Mouse (Mus musculus): ENCODE results near the gene Fnbp1. TPM values are rescaled to one million over a fixed set of nuclear protein-coding genes. Genes with fewer than 3 reads are reported as not detected.
A peak's percentile ranks its signal among the peaks of the same experiment; 100 is the strongest.

The Fnbp1 gene
- polyA plus RNA-seq, 1 experiment from 2014 or later, result 19.4 TPM

GRCm38 (mm10) chr2:31140772-31141073, 1.1 kb downstream of the Fnbp1 start:
- no peaks in the 10 kb centered on the region for H3K36me3 ChIP-seq (ENCODE audit: insufficient read depth, low read length)
- WGBS, result 4% methylated on average over 10 of the region's 10 CpGs
- H3K4me3 ChIP-seq (ENCODE audit: low read length), result peak overlapping the region; percentile 73
- no peaks in the 10 kb centered on the region for H3K27me3 ChIP-seq (ENCODE audit: insufficient read depth, low read length)
- H3K9ac ChIP-seq (replicated peaks; ENCODE audit: low read length), result peak overlapping the region; percentile 91
- H3K9me3 ChIP-seq (ENCODE audit: low read length), result no peaks in the 10 kb centered on the region
- H3K27ac ChIP-seq (ENCODE audit: low read length), result no peak overlapping the region
- peak overlapping the region; percentile 90 for H3K4me2 ChIP-seq (replicated peaks; ENCODE audit: low read depth, low read length)
- H3K4me1 ChIP-seq (ENCODE audit: insufficient read depth, low read length), result peaks cover 33% of the 10 kb centered on the region
- no peak for ATAC-seq (ENCODE audit: low FRiP score, low TSS enrichment)

- Histone ChIP-seq H3K9ac (replicated peaks; ENCODE audit: low read length) (peak overlapping the region; percentile 91), H3K27ac (ENCODE audit: low read length) (no peak overlapping the region), H3K4me3 (ENCODE audit: low read length) (peak overlapping the region; percentile 73), H3K27me3 (ENCODE audit: insufficient read depth, low read length) (no peaks in the 10 kb centered on the region), H3K4me1 (ENCODE audit: insufficient read depth, low read length) (peaks cover 34% of the 10 kb centered on the region), H3K36me3 (ENCODE audit: insufficient read depth, low read length) (no peaks in the 10 kb centered on the region), H3K9me3 (ENCODE audit: low read length) (no peaks in the 10 kb centered on the region), H3K4me2 (replicated peaks; ENCODE audit: low read depth, low read length) (peak overlapping the region; percentile 90)
- no peak for ATAC-seq (ENCODE audit: low FRiP score, low TSS enrichment)
- WGBS, result 73% methylated on average over 12 of the region's 12 CpGs
These were observed 1.6 kb downstream of the Fnbp1 start for GRCm38 (mm10) chr2:31139991-31140771.

GRCm38 (mm10) chr2:31139174-31139632, 2.6 kb downstream of the Fnbp1 start:
- H3K4me1 ChIP-seq (ENCODE audit: insufficient read depth, low read length), result peaks cover 40% of the 10 kb centered on the region
- H3K9ac ChIP-seq (replicated peaks; ENCODE audit: low read length), result no peak overlapping the region
- no peaks in the 10 kb centered on the region for H3K27me3 ChIP-seq (ENCODE audit: insufficient read depth, low read length)
- no peak overlapping the region for H3K27ac ChIP-seq (ENCODE audit: low read length)
- no peaks in the 10 kb centered on the region for H3K36me3 ChIP-seq (ENCODE audit: insufficient read depth, low read length)
- H3K4me2 ChIP-seq (replicated peaks; ENCODE audit: low read depth, low read length), result no peak overlapping the region
- no peak for ATAC-seq (ENCODE audit: low FRiP score, low TSS enrichment)
- 87% methylated on average over 10 of the region's 10 CpGs for WGBS
- H3K4me3 ChIP-seq (ENCODE audit: low read length), result no peak overlapping the region
- H3K9me3 ChIP-seq (ENCODE audit: low read length), result no peaks in the 10 kb centered on the region

- Histone ChIP-seq H3K4me2 (replicated peaks; ENCODE audit: low read depth, low read length) (no peak overlapping the region), H3K27ac (ENCODE audit: low read length) (no peak overlapping the region), H3K27me3 (ENCODE audit: insufficient read depth, low read length) (no peaks in the 10 kb centered on the region), H3K4me3 (ENCODE audit: low read length) (no peak overlapping the region), H3K9ac (replicated peaks; ENCODE audit: low read length) (no peak overlapping the region; the same call in 1 of the 2 replicates), H3K4me1 (ENCODE audit: insufficient read depth, low read length) (peaks cover 38% of the 10 kb centered on the region), H3K36me3 (ENCODE audit: insufficient read depth, low read length) (no peaks in the 10 kb centered on the region), H3K9me3 (ENCODE audit: low read length) (no peaks in the 10 kb centered on the region)
- WGBS, result 73% methylated on average over 14 of the region's 14 CpGs
- ATAC-seq (ENCODE audit: low FRiP score, low TSS enrichment), result no peak
These were observed 4.7 kb downstream of the Fnbp1 start for GRCm38 (mm10) chr2:31137018-31137590.

GRCm38 (mm10) chr2:31136338-31136737, 5.5 kb downstream of the Fnbp1 start:
- H3K36me3 ChIP-seq (ENCODE audit: insufficient read depth, low read length), result no peaks in the 10 kb centered on the region
- H3K9me3 ChIP-seq (ENCODE audit: low read length), result no peaks in the 10 kb centered on the region
- no peak overlapping the region for H3K4me2 ChIP-seq (replicated peaks; ENCODE audit: low read depth, low read length)
- H3K27me3 ChIP-seq (ENCODE audit: insufficient read depth, low read length), result no peaks in the 10 kb centered on the region
- no peak overlapping the region for H3K27ac ChIP-seq (ENCODE audit: low read length)
- H3K4me3 ChIP-seq (ENCODE audit: low read length), result no peak overlapping the region
- no peak for ATAC-seq (ENCODE audit: low FRiP score, low TSS enrichment)
- peaks cover 40% of the 10 kb centered on the region for H3K4me1 ChIP-seq (ENCODE audit: insufficient read depth, low read length)
- WGBS, result 26% methylated on average over 12 of the region's 13 CpGs
- H3K9ac ChIP-seq (replicated peaks; ENCODE audit: low read length), result no peak overlapping the region

- WGBS, result 30% methylated on average over 13 of the region's 13 CpGs
- H3K4me1 ChIP-seq (ENCODE audit: insufficient read depth, low read length), result peaks cover 44% of the 10 kb centered on the region
- H3K9me3 ChIP-seq (ENCODE audit: low read length), result no peaks in the 10 kb centered on the region
- no peak overlapping the region for H3K27ac ChIP-seq (ENCODE audit: low read length)
- H3K27me3 ChIP-seq (ENCODE audit: insufficient read depth, low read length), result no peaks in the 10 kb centered on the region
- H3K36me3 ChIP-seq (ENCODE audit: insufficient read depth, low read length), result no peaks in the 10 kb centered on the region
- no peak overlapping the region for H3K4me2 ChIP-seq (replicated peaks; ENCODE audit: low read depth, low read length)
- ATAC-seq (ENCODE audit: low FRiP score, low TSS enrichment), result no peak; the same call in 1 of the 2 replicates
- no peak overlapping the region for H3K4me3 ChIP-seq (ENCODE audit: low read length)
- no peak overlapping the region for H3K9ac ChIP-seq (replicated peaks; ENCODE audit: low read length)
These were observed 6.3 kb downstream of the Fnbp1 start for GRCm38 (mm10) chr2:31135512-31135931.

GRCm38 (mm10) chr2:31133981-31134380, 7.8 kb downstream of the Fnbp1 start:
- H3K4me2 ChIP-seq (replicated peaks; ENCODE audit: low read depth, low read length), result no peak overlapping the region
- H3K9me3 ChIP-seq (ENCODE audit: low read length), result no peaks in the 10 kb centered on the region
- no peak overlapping the region for H3K9ac ChIP-seq (replicated peaks; ENCODE audit: low read length)
- no peak for ATAC-seq (ENCODE audit: low FRiP score, low TSS enrichment)
- H3K27me3 ChIP-seq (ENCODE audit: insufficient read depth, low read length), result no peaks in the 10 kb centered on the region
- peaks cover 40% of the 10 kb centered on the region for H3K4me1 ChIP-seq (ENCODE audit: insufficient read depth, low read length)
- WGBS, result 57% methylated on average over 3 of the region's 4 CpGs
- H3K36me3 ChIP-seq (ENCODE audit: insufficient read depth, low read length), result no peaks in the 10 kb centered on the region
- H3K27ac ChIP-seq (ENCODE audit: low read length), result no peak overlapping the region
- no peak overlapping the region for H3K4me3 ChIP-seq (ENCODE audit: low read length)

GRCm38 (mm10) chr2:31132682-31133081, 9.1 kb downstream of the Fnbp1 start:
- peak overlapping the region; percentile 19; the same call in 1 of the 2 replicates for H3K27ac ChIP-seq (ENCODE audit: low read length)

GRCm38 (mm10) chr2:31130815-31131299, 11.0 kb downstream of the Fnbp1 start:
- peak; percentile 18; the same call in 1 of the 2 replicates for ATAC-seq (ENCODE audit: low FRiP score, low TSS enrichment)
- peak overlapping the region; percentile 11; the same call in 1 of the 2 replicates for H3K27ac ChIP-seq (ENCODE audit: low read length)
- 72% methylated on average over 8 of the region's 8 CpGs for WGBS

More at GRCm38 (mm10) chr2:31132682-31133081, 9.1 kb downstream of the Fnbp1 start:
- Histone ChIP-seq H3K27me3 (ENCODE audit: insufficient read depth, low read length) (no peaks in the 10 kb centered on the region), H3K36me3 (ENCODE audit: insufficient read depth, low read length) (no peaks in the 10 kb centered on the region), H3K9me3 (ENCODE audit: low read length) (no peaks in the 10 kb centered on the region), H3K4me2 (replicated peaks; ENCODE audit: low read depth, low read length) (no peak overlapping the region), H3K4me3 (ENCODE audit: low read length) (no peak overlapping the region), H3K9ac (replicated peaks; ENCODE audit: low read length) (no peak overlapping the region), H3K4me1 (ENCODE audit: insufficient read depth, low read length) (peaks cover 40% of the 10 kb centered on the region)
- ATAC-seq (ENCODE audit: low FRiP score, low TSS enrichment), result peak; percentile 43; the same call in 1 of the 2 replicates
- 39% methylated on average over 8 of the region's 8 CpGs for WGBS

More at GRCm38 (mm10) chr2:31130815-31131299, 11.0 kb downstream of the Fnbp1 start:
- H3K9ac ChIP-seq (replicated peaks; ENCODE audit: low read length), result no peak overlapping the region
- no peaks in the 10 kb centered on the region for H3K36me3 ChIP-seq (ENCODE audit: insufficient read depth, low read length)
- no peaks in the 10 kb centered on the region for H3K27me3 ChIP-seq (ENCODE audit: insufficient read depth, low read length)
- H3K9me3 ChIP-seq (ENCODE audit: low read length), result no peaks in the 10 kb centered on the region
- H3K4me2 ChIP-seq (replicated peaks; ENCODE audit: low read depth, low read length), result no peak overlapping the region
- H3K4me3 ChIP-seq (ENCODE audit: low read length), result no peak overlapping the region
- H3K4me1 ChIP-seq (ENCODE audit: insufficient read depth, low read length), result peaks cover 38% of the 10 kb centered on the region
